Mouse (Mus musculus) liver, embryonic 13.5 days (tissue): ENCODE measurements around the gene Gm21865. TPM values are rescaled to one million over a fixed set of nuclear protein-coding genes. Genes with fewer than 3 reads are reported as not detected.
"Not testable (repeated sequence)": the region's sequence is repeated elsewhere in the genome, so short reads cannot be mapped to it uniquely, and the experiment has no call there.

Experiments used
- ATAC-seq: fragments of 200-750 bp; cut with Nextera tagmentation; 2 replicates; pipeline ENCODE4 v1.8.0; 2017; ENCODE audit warnings: low read depth, mild to moderate bottlenecking, moderate number of reproducible peaks, moderate library complexity
- DNase-seq: peaks from one replicate; pipeline ENCODE4 v3.0.0; 2022
- H3K27ac ChIP-seq: fragments of 300-500 bp; sonication (generic); 2 replicates; pipeline ENCODE4 v1.5.1; 2015; ENCODE audit warnings: moderate library complexity, mild to moderate bottlenecking, inconsistent platforms
- H3K27me3 ChIP-seq: fragments of 300-500 bp; sonication (generic); 2 replicates; pipeline ENCODE4 v1.6.1; 2015; ENCODE audit warnings: mild to moderate bottlenecking, inconsistent platforms
- H3K36me3 ChIP-seq: fragments of 300-500 bp; sonication (generic); 2 replicates; pipeline ENCODE4 v1.6.1; 2015; ENCODE audit warnings: mild to moderate bottlenecking, inconsistent platforms
- H3K4me1 ChIP-seq: fragments of 300-500 bp; sonication (generic); replicated peaks from 2 replicates; pipeline ENCODE4 v1.6.1; 2015; ENCODE audit warnings: inconsistent platforms
- H3K4me2 ChIP-seq: fragments of 300-500 bp; sonication (generic); 2 replicates; pipeline ENCODE4 v1.6.1; 2015; ENCODE audit warnings: inconsistent platforms, mild to moderate bottlenecking, moderate library complexity
- H3K4me3 ChIP-seq: fragments of 300-500 bp; sonication (generic); replicated peaks from 2 replicates; pipeline ENCODE4 v1.5.1; 2015; ENCODE audit warnings: mild to moderate bottlenecking, inconsistent platforms
- H3K9ac ChIP-seq: fragments of 300-500 bp; sonication (generic); 2 replicates; pipeline ENCODE4 v1.6.1; 2015; ENCODE audit warnings: mild to moderate bottlenecking, inconsistent platforms
- H3K9me3 ChIP-seq: fragments of 300-500 bp; sonication (generic); replicated peaks from 2 replicates; pipeline ENCODE4 v1.6.1; 2016; ENCODE audit warnings: inconsistent platforms
- WGBS: fragments of 180-500 bp; shearing (Covaris S2); methylation state at CpG from one replicate; pipeline ENCODE4 v1.1.7; 2015; ENCODE audit not compliant: insufficient replicate concordance; 5-methylcytosine and 5-hydroxymethylcytosine counted together
- polyA plus RNA-seq: library from polyadenylated mRNA; unstranded; fragments of >200 nt; fragmentation: Nextera tagmentation; extraction: Ambion mirVana; gene quantifications from 2 replicates; pipeline ENCODE4 v1.2.1, GENCODE M21; 2015

Gene Gm21865
- not detected in 2 replicates for polyA plus RNA-seq

DNA sequence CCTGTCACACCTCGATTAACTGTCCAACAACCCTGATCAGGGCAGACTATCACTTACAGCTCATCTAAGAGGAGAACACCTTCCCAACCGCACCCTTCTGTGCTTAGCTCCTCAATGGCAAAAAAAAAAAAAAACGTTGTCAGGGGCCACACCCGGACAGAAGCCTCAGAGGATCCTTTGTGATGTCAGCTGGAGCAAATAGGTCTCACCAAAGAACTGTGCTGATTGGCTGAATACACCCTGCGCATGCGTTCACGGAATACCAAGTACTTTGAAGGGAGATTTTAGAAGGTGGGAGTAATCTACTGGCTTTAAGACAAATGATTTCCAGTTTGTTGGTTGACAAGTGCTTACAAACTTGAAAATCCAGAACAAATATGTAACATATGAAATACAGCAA, at the start of gene Gm21865:
Gm21865 (minus strand) TSS at position 101 of the 400 bp plus-strand sequence.
- not testable (repeated sequence) for H3K27ac ChIP-seq, H3K4me1 ChIP-seq, DNase-seq, H3K4me3 ChIP-seq, H3K9me3 ChIP-seq, H3K9ac ChIP-seq, H3K36me3 ChIP-seq, H3K4me2 ChIP-seq, H3K27me3 ChIP-seq, ATAC-seq
- WGBS, result no CpG with 5 or more reads among the region's 7 CpGs

Other genes with a start within 250 kb of the Gm21865 start
- not detected in 2 replicates for gene Gm21882, start 64.6 kb upstream of the Gm21865 start, polyA plus RNA-seq